Mouse (Mus musculus): ENCODE data around the gene Tmem212. TPM values are rescaled to one million over a fixed set of nuclear protein-coding genes. Genes with fewer than 3 reads are reported as not detected.

The Tmem212 gene
- polyA plus RNA-seq, 1 experiment from 2014 or later: not detected

DNA sequence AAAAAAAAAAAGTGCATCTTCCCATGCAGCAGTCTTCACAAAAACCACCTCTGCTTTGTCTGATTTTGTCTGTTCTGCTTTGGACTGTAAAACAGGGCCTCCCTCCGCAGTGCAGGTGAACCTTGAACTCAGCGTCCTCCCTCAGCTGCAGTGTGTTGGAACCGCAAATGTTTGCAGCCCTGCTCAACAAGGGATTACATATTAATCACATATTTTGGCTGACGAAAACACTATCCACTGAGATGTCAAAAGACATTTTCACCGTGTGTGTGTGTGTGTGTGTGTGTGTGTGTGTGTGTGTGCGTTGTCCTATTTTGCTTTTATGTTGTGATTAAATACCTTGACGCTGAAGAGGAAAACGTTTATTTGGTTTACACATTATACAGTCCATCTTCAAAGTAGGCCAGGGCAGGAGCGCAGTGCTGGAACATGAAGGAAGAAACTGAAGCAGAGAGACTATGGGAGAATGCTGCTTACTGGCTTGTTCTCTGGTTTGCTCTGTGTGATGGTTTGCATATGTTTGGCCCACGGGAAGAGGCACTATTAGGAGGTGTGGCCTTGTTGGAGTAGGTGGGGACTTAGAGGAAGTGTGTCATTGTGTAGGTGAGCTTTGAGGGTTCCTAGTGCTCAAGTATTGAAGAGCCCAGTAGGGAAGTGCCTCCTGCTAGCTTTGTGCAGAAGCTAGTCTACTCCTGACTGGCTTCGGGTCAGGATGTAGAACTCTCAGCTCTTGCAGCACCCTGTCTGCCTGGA, 25.3 kb upstream of the Tmem212 start:
- Histone ChIP-seq H3K27me3 (no peaks in the 10 kb centered on the region), H3K36me3 (no peaks in the 10 kb centered on the region), H3K27ac (replicated peaks) (no peak overlapping the region), H3K9ac (no peak overlapping the region), H3K4me3 (no peak overlapping the region), H3K9me3 (0 out of 2 replicates have a peak, but pooled peaks cover 3% of the 10 kb centered on the region), H3K4me1 (replicated peaks) (no peaks in the 10 kb centered on the region), H3K4me2 (no peak overlapping the region)
- ATAC-seq (ENCODE audit: low read depth): no peak
- 92% methylated on average over 11 of the region's 11 CpGs for WGBS

DNA sequence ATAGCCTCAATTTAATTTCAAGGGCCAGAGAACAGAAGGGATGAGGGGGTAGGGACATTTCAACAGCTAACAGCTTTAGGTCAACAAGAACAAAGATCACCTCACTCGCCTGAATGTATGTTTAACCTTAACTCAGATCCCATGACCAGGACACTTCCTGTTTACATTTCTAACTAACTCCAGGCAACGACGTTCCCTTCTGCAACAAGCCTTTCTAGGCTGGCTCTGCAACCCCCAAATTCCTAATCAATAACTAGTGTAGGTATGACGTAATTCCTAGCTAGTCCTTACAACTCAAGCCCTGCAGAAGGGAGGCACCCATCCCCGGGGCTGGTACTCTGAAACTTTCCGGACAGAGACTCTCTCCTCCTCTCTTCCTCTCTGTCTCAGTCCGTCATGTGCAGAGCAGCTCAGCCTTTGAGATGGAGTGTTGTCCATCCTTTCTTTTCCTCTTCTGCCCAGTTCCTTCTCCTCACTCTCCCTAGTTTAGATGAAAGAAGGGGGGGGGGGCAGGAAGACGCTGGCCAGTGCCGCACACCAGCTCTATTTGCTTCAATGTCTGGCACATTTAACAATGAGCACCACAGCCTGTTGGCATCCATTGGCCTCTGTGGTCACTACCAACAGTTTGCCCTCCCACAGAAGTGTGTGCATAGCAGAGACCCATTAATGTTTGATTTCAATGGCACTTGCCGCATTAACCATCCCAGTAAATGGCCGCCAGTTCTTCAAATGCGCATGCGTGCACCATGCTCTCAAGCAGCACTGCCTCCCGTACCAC, 22.7 kb upstream of the Tmem212 start:
- WGBS: 92% methylated on average over 14 of the region's 14 CpGs
- Histone ChIP-seq H3K4me3 (no peak overlapping the region), H3K27ac (replicated peaks) (no peak overlapping the region), H3K4me1 (replicated peaks) (no peaks in the 10 kb centered on the region), H3K27me3 (no peaks in the 10 kb centered on the region), H3K9me3 (0 out of 2 replicates have a peak, but pooled peaks cover 3% of the 10 kb centered on the region), H3K9ac (no peak overlapping the region), H3K36me3 (no peaks in the 10 kb centered on the region), H3K4me2 (no peak overlapping the region)
- no peak for ATAC-seq (ENCODE audit: low read depth)

DNA sequence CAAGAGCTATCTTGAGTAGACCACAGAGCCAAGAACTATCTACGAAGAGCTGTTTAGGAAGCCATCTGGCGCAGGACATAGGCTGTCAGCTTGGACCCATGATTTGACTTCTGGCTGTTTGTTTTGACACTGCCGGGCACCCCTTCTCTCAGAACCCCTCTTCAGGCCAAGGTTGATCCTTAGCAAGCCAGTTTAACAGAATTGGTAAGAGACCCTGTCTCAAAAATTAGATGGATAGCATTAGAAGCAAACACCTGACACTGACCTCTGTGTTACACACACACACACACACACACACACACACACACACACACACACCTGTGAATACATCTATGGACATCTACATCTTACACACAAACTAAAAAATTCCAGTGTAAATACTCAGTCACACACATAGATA, 12.8 kb upstream of the Tmem212 start:
- no peak for ATAC-seq (ENCODE audit: low read depth)
- Histone ChIP-seq H3K4me3 (no peak overlapping the region), H3K9me3 (peaks cover 3% of the 10 kb centered on the region; the same call in 1 of the 2 replicates), H3K4me2 (no peak overlapping the region), H3K27ac (replicated peaks) (no peak overlapping the region), H3K27me3 (no peaks in the 10 kb centered on the region), H3K36me3 (no peaks in the 10 kb centered on the region), H3K9ac (no peak overlapping the region), H3K4me1 (replicated peaks) (no peaks in the 10 kb centered on the region)
- WGBS: 96% methylated on average over 3 of the region's 3 CpGs

GRCm38 (mm10) chr3:27908316-27908715, 12.1 kb upstream of the Tmem212 start:
- Histone ChIP-seq H3K4me1 (replicated peaks) (no peaks in the 10 kb centered on the region), H3K9ac (no peak overlapping the region), H3K9me3 (peaks cover 3% of the 10 kb centered on the region; the same call in 1 of the 2 replicates), H3K27me3 (no peaks in the 10 kb centered on the region), H3K36me3 (no peaks in the 10 kb centered on the region), H3K27ac (replicated peaks) (no peak overlapping the region), H3K4me3 (no peak overlapping the region), H3K4me2 (no peak overlapping the region)
- ATAC-seq (ENCODE audit: low read depth): no peak
- WGBS: 83% methylated on average over 2 of the region's 2 CpGs

GRCm38 (mm10) chr3:27907301-27907700, 11.1 kb upstream of the Tmem212 start:
- Histone ChIP-seq H3K4me3 (no peak overlapping the region), H3K9ac (no peak overlapping the region), H3K9me3 (peaks cover 3% of the 10 kb centered on the region; the same call in 1 of the 2 replicates), H3K36me3 (no peaks in the 10 kb centered on the region), H3K27me3 (no peaks in the 10 kb centered on the region), H3K4me1 (replicated peaks) (no peaks in the 10 kb centered on the region), H3K4me2 (no peak overlapping the region), H3K27ac (replicated peaks) (no peak overlapping the region)
- WGBS: 78% methylated on average over 2 of the region's 2 CpGs
- ATAC-seq (ENCODE audit: low read depth): no peak

- H3K9ac ChIP-seq: no peak overlapping the region
- ATAC-seq (ENCODE audit: low read depth): no peak
- H3K36me3 ChIP-seq: no peaks in the 10 kb centered on the region
- H3K27ac ChIP-seq (replicated peaks): no peak overlapping the region
- H3K4me3 ChIP-seq: no peak overlapping the region
- 83% methylated on average over 7 of the region's 7 CpGs for WGBS
- no peaks in the 10 kb centered on the region for H3K27me3 ChIP-seq
- H3K4me1 ChIP-seq (replicated peaks): no peaks in the 10 kb centered on the region
- no peak overlapping the region for H3K4me2 ChIP-seq
- H3K9me3 ChIP-seq: peaks cover 3% of the 10 kb centered on the region; the same call in 1 of the 2 replicates
These were observed 10.6 kb upstream of the Tmem212 start for GRCm38 (mm10) chr3:27906647-27907209.

DNA sequence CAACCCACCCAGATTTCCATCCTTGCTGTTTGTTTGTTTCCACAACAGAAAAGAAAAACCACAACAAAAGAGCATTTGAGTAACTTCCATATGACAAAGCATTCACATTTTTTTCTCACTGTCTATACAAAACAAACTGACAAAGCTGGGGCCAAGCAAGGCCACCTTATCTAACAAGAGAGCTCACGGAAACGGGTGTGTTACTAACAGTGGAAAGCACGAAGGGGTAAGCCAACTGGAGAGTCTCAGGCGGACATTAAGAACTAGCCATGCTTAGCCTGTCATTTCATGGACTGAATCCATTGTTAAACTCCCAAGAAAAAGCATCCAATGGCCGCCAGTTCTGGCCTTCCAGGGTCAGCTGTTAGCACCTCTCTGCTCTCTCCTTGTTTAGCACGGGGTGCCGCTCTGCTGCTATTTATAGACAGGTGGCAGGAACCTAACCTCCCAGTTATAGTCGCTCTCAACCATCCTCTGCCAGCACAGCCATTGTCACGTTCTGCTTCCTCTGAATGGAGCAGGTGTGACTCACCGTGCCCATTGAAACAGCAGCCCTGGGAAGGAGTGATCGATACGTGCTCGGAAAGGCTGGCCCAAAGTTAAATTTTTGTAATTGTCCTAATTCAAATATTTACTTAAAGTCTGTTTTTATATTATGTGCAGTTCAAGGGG, 8.6 kb upstream of the Tmem212 start:
- 64% methylated on average over 13 of the region's 13 CpGs for WGBS

DNA sequence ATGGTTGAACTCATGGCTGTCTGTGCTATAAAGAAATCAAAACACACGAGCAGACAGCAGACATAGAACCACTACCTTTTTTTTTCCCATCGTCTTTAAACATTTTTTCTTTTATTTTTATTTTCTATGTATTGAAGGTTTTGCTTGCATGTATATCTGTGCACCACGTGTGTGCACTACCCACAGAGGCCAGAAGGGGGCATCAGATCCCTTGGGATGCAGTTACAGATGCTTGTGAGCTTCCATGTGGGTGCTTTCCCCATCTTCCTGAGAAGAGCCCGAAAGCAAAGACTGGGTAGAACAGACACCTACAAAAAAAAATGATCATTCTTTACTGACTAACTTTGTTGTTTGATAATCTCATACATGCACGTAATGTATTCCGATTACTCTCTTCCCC, 5.7 kb upstream of the Tmem212 start:
- ATAC-seq (ENCODE audit: low read depth): no peak
- no peak overlapping the region for H3K27ac ChIP-seq (replicated peaks)

More for the DNA sequence above, 8.6 kb upstream of the Tmem212 start:
- Histone ChIP-seq H3K4me2 (no peak overlapping the region), H3K27me3 (no peaks in the 10 kb centered on the region), H3K27ac (replicated peaks) (no peak overlapping the region), H3K9me3 (peaks cover 3% of the 10 kb centered on the region; the same call in 1 of the 2 replicates), H3K36me3 (no peaks in the 10 kb centered on the region), H3K4me1 (replicated peaks) (no peaks in the 10 kb centered on the region), H3K4me3 (no peak overlapping the region), H3K9ac (no peak overlapping the region)
- ATAC-seq (ENCODE audit: low read depth): no peak

DNA sequence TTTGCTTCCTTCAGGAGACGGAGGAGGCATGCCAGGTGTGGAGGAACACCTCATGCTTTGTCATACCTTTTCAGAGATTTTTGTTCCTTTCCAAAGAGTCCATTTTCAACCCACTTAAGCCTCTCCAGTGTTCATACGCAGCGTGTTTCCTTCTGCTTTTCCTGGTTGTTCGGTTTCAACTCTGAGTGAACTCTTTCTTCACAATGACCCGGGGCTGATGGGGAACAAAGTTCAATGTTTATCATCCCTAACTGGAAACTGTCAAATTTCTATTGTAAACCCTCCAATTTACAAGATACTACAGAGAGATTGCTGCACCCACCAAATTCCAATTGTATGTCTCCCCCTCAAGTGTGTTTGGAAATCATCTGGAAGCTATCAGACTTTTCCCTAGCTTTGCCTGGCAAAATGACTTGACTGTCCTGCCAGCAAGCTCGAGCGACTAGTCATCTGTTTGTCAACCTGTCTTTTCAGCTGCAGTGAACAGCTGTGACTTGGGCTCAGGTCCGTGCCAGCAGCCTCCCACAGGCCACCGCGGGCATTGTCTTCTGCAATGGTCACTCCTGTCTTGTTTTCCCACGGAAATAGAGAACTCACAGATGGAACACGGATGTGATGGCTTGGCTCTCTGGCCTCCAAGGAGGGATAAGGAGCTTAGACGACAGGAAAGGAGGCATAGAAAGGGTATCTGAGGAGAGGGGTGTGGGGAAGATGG, 3.0 kb upstream of the Tmem212 start:
- H3K4me3 ChIP-seq: no peak overlapping the region
- WGBS: 77% methylated on average over 13 of the region's 13 CpGs
- no peaks in the 10 kb centered on the region for H3K9me3 ChIP-seq
- no peaks in the 10 kb centered on the region for H3K4me1 ChIP-seq (replicated peaks)
- ATAC-seq (ENCODE audit: low read depth): no peak
- no peak overlapping the region for H3K4me2 ChIP-seq
- H3K9ac ChIP-seq: no peak overlapping the region
- H3K27ac ChIP-seq (replicated peaks): no peak overlapping the region
- no peaks in the 10 kb centered on the region for H3K36me3 ChIP-seq
- H3K27me3 ChIP-seq: no peaks in the 10 kb centered on the region

More for the DNA sequence above, 5.7 kb upstream of the Tmem212 start:
- no peaks in the 10 kb centered on the region for H3K27me3 ChIP-seq
- H3K4me1 ChIP-seq (replicated peaks): no peaks in the 10 kb centered on the region
- H3K9ac ChIP-seq: no peak overlapping the region
- H3K4me3 ChIP-seq: no peak overlapping the region
- H3K36me3 ChIP-seq: no peaks in the 10 kb centered on the region
- H3K4me2 ChIP-seq: no peak overlapping the region
- 91% methylated on average over 6 of the region's 6 CpGs for WGBS
- no peaks in the 10 kb centered on the region for H3K9me3 ChIP-seq

DNA sequence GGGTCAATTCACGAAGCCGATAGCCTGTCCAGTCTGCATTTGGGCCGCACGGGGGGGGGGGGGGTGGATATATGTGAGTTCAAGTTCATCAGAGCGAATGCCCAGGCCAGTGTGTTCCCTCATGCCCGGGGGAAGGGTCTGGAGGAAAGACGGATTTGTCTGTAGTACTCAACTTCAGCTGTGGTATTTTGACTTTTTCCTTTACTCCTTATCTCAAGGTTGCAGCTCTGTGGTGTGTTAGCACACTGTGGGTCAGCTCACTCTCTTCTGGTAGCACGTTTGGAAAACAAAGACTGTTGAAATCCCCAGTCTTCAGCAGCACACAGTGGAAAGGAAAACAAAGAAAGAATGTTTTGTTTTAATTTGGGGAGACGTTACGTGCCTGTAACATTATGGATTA, 2.0 kb upstream of the Tmem212 start:
- H3K4me2 ChIP-seq: no peak overlapping the region
- H3K4me3 ChIP-seq: no peak overlapping the region
- no peaks in the 10 kb centered on the region for H3K4me1 ChIP-seq (replicated peaks)
- H3K36me3 ChIP-seq: no peaks in the 10 kb centered on the region
- H3K27ac ChIP-seq (replicated peaks): no peak overlapping the region
- H3K9me3 ChIP-seq: no peaks in the 10 kb centered on the region
- H3K9ac ChIP-seq: no peak overlapping the region
- WGBS: 79% methylated on average over 10 of the region's 10 CpGs
- H3K27me3 ChIP-seq: no peaks in the 10 kb centered on the region
- ATAC-seq (ENCODE audit: low read depth): no peak

GRCm38 (mm10) chr3:27886578-27886977, 9.6 kb downstream of the Tmem212 start:
- no peak overlapping the region for H3K4me3 ChIP-seq
- 49% methylated on average over 7 of the region's 7 CpGs for WGBS
- ATAC-seq (ENCODE audit: low read depth): no peak
- H3K9ac ChIP-seq: no peak overlapping the region
- no peaks in the 10 kb centered on the region for H3K9me3 ChIP-seq
- H3K36me3 ChIP-seq: no peaks in the 10 kb centered on the region
- no peaks in the 10 kb centered on the region for H3K27me3 ChIP-seq
- no peak overlapping the region for H3K27ac ChIP-seq (replicated peaks)
- no peak overlapping the region for H3K4me2 ChIP-seq
- no peaks in the 10 kb centered on the region for H3K4me1 ChIP-seq (replicated peaks)
